Mouse (Mus musculus) intestine, postnatal 0 days (tissue): ENCODE measurements around the gene Amd1. TPM values are rescaled to one million over a fixed set of nuclear protein-coding genes. Genes with fewer than 3 reads are reported as not detected.

Experiments used
- ATAC-seq: fragments of 200-750 bp; cut with Nextera tagmentation; 2 replicates; pipeline ENCODE4 v1.8.0; 2017; ENCODE audit warnings: mild to moderate bottlenecking, moderate TSS enrichment, moderate library complexity
- H3K27ac ChIP-seq: fragments of 300-500 bp; sonication (generic); 2 replicates; pipeline ENCODE4 v1.5.1; 2014; ENCODE audit warnings: mild to moderate bottlenecking, low read depth, low read length, moderate library complexity
- H3K27me3 ChIP-seq: fragments of 300-500 bp; sonication (generic); replicated peaks from 2 replicates; pipeline ENCODE4 v1.6.1; 2014; ENCODE audit warnings: low read length, mixed read lengths; ENCODE audit not compliant: control insufficient read depth, insufficient read depth
- H3K36me3 ChIP-seq: fragments of 300-500 bp; sonication (generic); 2 replicates; pipeline ENCODE4 v1.6.1; 2014; ENCODE audit warnings: mild to moderate bottlenecking, moderate library complexity; ENCODE audit not compliant: control insufficient read depth, insufficient read depth
- H3K4me1 ChIP-seq: fragments of 300-500 bp; sonication (generic); replicated peaks from 2 replicates; pipeline ENCODE4 v1.6.1; 2014; ENCODE audit warnings: antibody characterized with exemption, low read length, mixed read lengths; ENCODE audit not compliant: control insufficient read depth, insufficient read depth
- H3K4me2 ChIP-seq: fragments of 300-500 bp; sonication (generic); replicated peaks from 2 replicates; pipeline ENCODE4 v1.6.1; 2014; ENCODE audit warnings: low read depth, mild to moderate bottlenecking, moderate library complexity
- H3K4me3 ChIP-seq: fragments of 300-500 bp; sonication (generic); 2 replicates; pipeline ENCODE4 v1.5.1; 2014; ENCODE audit warnings: low read depth, low read length
- H3K9ac ChIP-seq: fragments of 300-500 bp; sonication (generic); 2 replicates; pipeline ENCODE4 v1.6.1; 2014; ENCODE audit warnings: mild to moderate bottlenecking, low read depth, low read length
- H3K9me3 ChIP-seq: fragments of 300-500 bp; sonication (generic); 2 replicates; pipeline ENCODE4 v1.6.1; 2016; ENCODE audit warnings: mixed run types; ENCODE audit not compliant: control insufficient read depth
- CTCF ChIP-seq: sonication (generic); IDR thresholded peaks from 2 replicates; pipeline ENCODE4 v1.5.1; 2016; ENCODE audit warnings: low read depth, mild to moderate bottlenecking, control low read depth, antibody characterized with exemption, moderate library complexity
- WGBS: fragments of 180-500 bp; shearing (Covaris S2); extraction: QIAGEN DNeasy Blood & Tissue Kit; methylation state at CpG from one replicate; pipeline ENCODE4 v1.1.7; 2014; 5-methylcytosine and 5-hydroxymethylcytosine counted together
- polyA plus RNA-seq: library from polyadenylated mRNA; unstranded; fragments of >200 nt; fragmentation: Nextera tagmentation; extraction: Ambion mirVana; gene quantifications from 2 replicates; pipeline ENCODE4 v1.2.1, GENCODE M21; 2015

Gene Amd1
- polyA plus RNA-seq, 1 experiment from 2014 or later: 25.3 TPM

- 86% methylated on average over 1 of the region's 1 CpGs for WGBS
- Histone ChIP-seq H3K4me2 (no peak overlapping the region), H3K9me3 (no peaks in the 10 kb centered on the region), H3K4me3 (no peak overlapping the region), H3K4me1 (no peaks in the 10 kb centered on the region), H3K36me3 (peaks cover 4% of the 10 kb centered on the region; the same call in 1 of the 2 replicates), H3K9ac (no peak overlapping the region), H3K27me3 (no peaks in the 10 kb centered on the region), H3K27ac (no peak overlapping the region)
- TF ChIP-seq CTCF: no peak
- no peak for ATAC-seq
Measured at GRCm38 (mm10) chr10:40285571-40285970, 16.4 kb downstream of the Amd1 start.

- ATAC-seq: no peak
- no peak for TF ChIP-seq CTCF
- WGBS: 91% methylated on average over 3 of the region's 3 CpGs
- Histone ChIP-seq H3K4me2 (no peak overlapping the region), H3K36me3 (peaks cover 4% of the 10 kb centered on the region; the same call in 1 of the 2 replicates), H3K9me3 (no peaks in the 10 kb centered on the region), H3K27me3 (no peaks in the 10 kb centered on the region), H3K4me1 (no peaks in the 10 kb centered on the region), H3K9ac (no peak overlapping the region), H3K27ac (no peak overlapping the region), H3K4me3 (no peak overlapping the region)
Measured at GRCm38 (mm10) chr10:40284997-40285396, 17.0 kb downstream of the Amd1 start.

- H3K9ac ChIP-seq: no peak overlapping the region
- H3K4me3 ChIP-seq: no peak overlapping the region
- H3K4me2 ChIP-seq: no peak overlapping the region
- no peaks in the 10 kb centered on the region for H3K4me1 ChIP-seq
- TF ChIP-seq CTCF: no peak
- no peak for ATAC-seq
- no peak overlapping the region for H3K27ac ChIP-seq
- no peaks in the 10 kb centered on the region for H3K27me3 ChIP-seq
- peaks cover 4% of the 10 kb centered on the region; the same call in 1 of the 2 replicates for H3K36me3 ChIP-seq
- no peaks in the 10 kb centered on the region for H3K9me3 ChIP-seq
- WGBS: 90% methylated on average over 10 of the region's 10 CpGs
Measured at GRCm38 (mm10) chr10:40284179-40284831, 17.7 kb downstream of the Amd1 start.

GRCm38 (mm10) chr10:40283636-40284035, 18.4 kb downstream of the Amd1 start:
- H3K27me3 ChIP-seq: no peaks in the 10 kb centered on the region
- H3K4me1 ChIP-seq: no peaks in the 10 kb centered on the region
- no peak for ATAC-seq
- no peak for TF ChIP-seq CTCF
- no peaks in the 10 kb centered on the region for H3K9me3 ChIP-seq
- 91% methylated on average over 9 of the region's 9 CpGs for WGBS
- no peak overlapping the region for H3K4me2 ChIP-seq
- H3K27ac ChIP-seq: no peak overlapping the region
- H3K36me3 ChIP-seq: peaks cover 4% of the 10 kb centered on the region; the same call in 1 of the 2 replicates
- H3K9ac ChIP-seq: no peak overlapping the region
- H3K4me3 ChIP-seq: no peak overlapping the region

DNA sequence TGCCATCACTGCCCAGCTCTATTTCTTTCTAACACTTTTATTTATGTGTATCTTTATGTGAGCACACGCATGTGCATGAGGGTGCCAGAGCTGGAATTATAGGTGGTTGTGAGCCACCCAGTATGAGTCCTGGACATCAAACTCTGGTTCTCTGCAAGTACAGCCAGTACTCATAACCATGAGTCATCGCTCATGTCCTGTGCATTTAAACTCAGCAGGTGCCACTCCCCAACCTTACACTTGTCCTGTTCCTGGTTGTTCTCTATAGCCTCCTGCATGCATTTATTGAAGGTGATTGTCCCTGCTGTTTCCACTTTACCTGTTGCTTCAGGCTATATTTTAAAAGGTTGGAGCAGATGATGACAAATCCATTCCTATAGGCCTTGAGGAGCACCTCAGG, 20.4 kb downstream of the Amd1 start:
- Histone ChIP-seq H3K4me1 (no peaks in the 10 kb centered on the region), H3K4me2 (no peak overlapping the region), H3K4me3 (no peak overlapping the region), H3K36me3 (peaks cover 4% of the 10 kb centered on the region; the same call in 1 of the 2 replicates), H3K27me3 (no peaks in the 10 kb centered on the region), H3K9me3 (no peaks in the 10 kb centered on the region), H3K27ac (no peak overlapping the region), H3K9ac (no peak overlapping the region)
- WGBS: 78% methylated on average over 2 of the region's 2 CpGs
- no peak for TF ChIP-seq CTCF
- ATAC-seq: peak; percentile 45; the same call in 1 of the 2 replicates

- Histone ChIP-seq H3K4me1 (no peaks in the 10 kb centered on the region), H3K9me3 (no peaks in the 10 kb centered on the region), H3K4me3 (no peak overlapping the region), H3K36me3 (no peaks in the 10 kb centered on the region), H3K9ac (no peak overlapping the region), H3K27ac (no peak overlapping the region), H3K27me3 (no peaks in the 10 kb centered on the region), H3K4me2 (no peak overlapping the region)
- 66% methylated on average over 5 of the region's 5 CpGs for WGBS
- no peak for TF ChIP-seq CTCF
- ATAC-seq: no peak
Measured at GRCm38 (mm10) chr10:40278317-40278716, 23.7 kb downstream of the Amd1 start.
